Mouse (Mus musculus): ENCODE data around the gene Col9a1.

GRCm38 (mm10) chr1:24259419-24259818 lies 82.0 kb downstream of the Col9a1 start:
- no peak for TF ChIP-seq POLR2A (IDR thresholded peaks at IDR 0.05; ENCODE audit: low read depth, low read length)
- no peak for TF ChIP-seq CTCF (IDR thresholded peaks at IDR 0.05; ENCODE audit: extremely low read depth, insufficient read depth, insufficient read length, insufficient replicate concordance)

Measured in spleen, adult 2 months (tissue).